Mouse (Mus musculus) urinary bladder, postnatal 25 days (tissue): Measurements from ENCODE around the gene Rnf182.

Experiments
- DNase-seq: peaks from one replicate; pipeline ENCODE4 v3.0.0; 2022; ENCODE audit warnings: low spot score

The Rnf182 gene

GRCm38 (mm10) chr13:43615577-43616254 lies at the start of gene Rnf182:
Gene Rnf182, plus strand, starts transcription at chr13:43615710.
- DNase-seq: peak; percentile 48

- DNase-seq: no peak
Measured at GRCm38 (mm10) chr13:43566184-43566583, 49.3 kb upstream of the Rnf182 start.

GRCm38 (mm10) chr13:43567141-43567891 lies 48.2 kb upstream of the Rnf182 start:
- DNase-seq: no peak

GRCm38 (mm10) chr13:43573979-43574378 lies 41.5 kb upstream of the Rnf182 start:
- DNase-seq: no peak

- no peak for DNase-seq
Measured at GRCm38 (mm10) chr13:43575431-43575830, 40.1 kb upstream of the Rnf182 start.

- no peak for DNase-seq
Measured at GRCm38 (mm10) chr13:43577254-43577653, 38.3 kb upstream of the Rnf182 start.

- DNase-seq: no peak
Measured at GRCm38 (mm10) chr13:43577766-43578165, 37.7 kb upstream of the Rnf182 start.

- DNase-seq: peak; percentile 46
Measured at GRCm38 (mm10) chr13:43579740-43580139, 35.8 kb upstream of the Rnf182 start.

GRCm38 (mm10) chr13:43580661-43581060 lies 34.8 kb upstream of the Rnf182 start:
- DNase-seq: no peak

- no peak for DNase-seq
Measured at GRCm38 (mm10) chr13:43582961-43583360, 32.5 kb upstream of the Rnf182 start.

GRCm38 (mm10) chr13:43583504-43583903 lies 32.0 kb upstream of the Rnf182 start:
- no peak for DNase-seq

GRCm38 (mm10) chr13:43585335-43585734 lies 30.2 kb upstream of the Rnf182 start:
- DNase-seq: no peak

- no peak for DNase-seq
Measured at GRCm38 (mm10) chr13:43586966-43587365, 28.5 kb upstream of the Rnf182 start.

GRCm38 (mm10) chr13:43587844-43588840 lies 27.4 kb upstream of the Rnf182 start:
- DNase-seq: no peak

GRCm38 (mm10) chr13:43591828-43592680 lies 23.5 kb upstream of the Rnf182 start:
- DNase-seq: no peak

GRCm38 (mm10) chr13:43592681-43593068 lies 22.8 kb upstream of the Rnf182 start:
- DNase-seq: no peak

- DNase-seq: peak; percentile 43
Measured at GRCm38 (mm10) chr13:43595896-43596295, 19.6 kb upstream of the Rnf182 start.

- no peak for DNase-seq
Measured at GRCm38 (mm10) chr13:43600967-43601366, 14.5 kb upstream of the Rnf182 start.

GRCm38 (mm10) chr13:43602440-43602839 lies 13.1 kb upstream of the Rnf182 start:
- no peak for DNase-seq

- DNase-seq: no peak
Measured at GRCm38 (mm10) chr13:43603042-43603441, 12.5 kb upstream of the Rnf182 start.

- DNase-seq: no peak
Measured at GRCm38 (mm10) chr13:43608854-43609253, 6.7 kb upstream of the Rnf182 start.
